Mouse (Mus musculus) brown adipose tissue, adult 24 weeks (tissue): Measurements from ENCODE around the gene Plekho1. TPM values are rescaled to one million over a fixed set of nuclear protein-coding genes. Genes with fewer than 3 reads are reported as not detected.

ENCODE experiments used
- H3K27ac ChIP-seq: fragments of 200-500 bp; replicated peaks from 2 replicates; pipeline ENCODE4 v1.5.1; 2012; ENCODE audit warnings: low read depth, mild to moderate bottlenecking, low read length
- H3K4me1 ChIP-seq: fragments of 200-500 bp; 2 replicates; pipeline ENCODE4 v1.6.1; 2012; ENCODE audit warnings: low read length, mixed read lengths; ENCODE audit not compliant: control insufficient read depth, insufficient read depth, insufficient read length
- H3K4me3 ChIP-seq: fragments of 200-500 bp; 2 replicates; pipeline ENCODE4 v1.5.1; 2012; ENCODE audit warnings: low read depth, mild to moderate bottlenecking, low read length, moderate library complexity; ENCODE audit not compliant: insufficient read depth
- polyA plus RNA-seq: library from polyadenylated mRNA; stranded (reverse); fragments of >200 nt; gene quantifications from 2 replicates; pipeline ENCODE4 v1.2.4, GENCODE M21; 2012; ENCODE audit not compliant: missing spikeins, insufficient read depth, insufficient read length

Plekho1 gene
- polyA plus RNA-seq, 1 experiment, result 8.8 TPM

DNA sequence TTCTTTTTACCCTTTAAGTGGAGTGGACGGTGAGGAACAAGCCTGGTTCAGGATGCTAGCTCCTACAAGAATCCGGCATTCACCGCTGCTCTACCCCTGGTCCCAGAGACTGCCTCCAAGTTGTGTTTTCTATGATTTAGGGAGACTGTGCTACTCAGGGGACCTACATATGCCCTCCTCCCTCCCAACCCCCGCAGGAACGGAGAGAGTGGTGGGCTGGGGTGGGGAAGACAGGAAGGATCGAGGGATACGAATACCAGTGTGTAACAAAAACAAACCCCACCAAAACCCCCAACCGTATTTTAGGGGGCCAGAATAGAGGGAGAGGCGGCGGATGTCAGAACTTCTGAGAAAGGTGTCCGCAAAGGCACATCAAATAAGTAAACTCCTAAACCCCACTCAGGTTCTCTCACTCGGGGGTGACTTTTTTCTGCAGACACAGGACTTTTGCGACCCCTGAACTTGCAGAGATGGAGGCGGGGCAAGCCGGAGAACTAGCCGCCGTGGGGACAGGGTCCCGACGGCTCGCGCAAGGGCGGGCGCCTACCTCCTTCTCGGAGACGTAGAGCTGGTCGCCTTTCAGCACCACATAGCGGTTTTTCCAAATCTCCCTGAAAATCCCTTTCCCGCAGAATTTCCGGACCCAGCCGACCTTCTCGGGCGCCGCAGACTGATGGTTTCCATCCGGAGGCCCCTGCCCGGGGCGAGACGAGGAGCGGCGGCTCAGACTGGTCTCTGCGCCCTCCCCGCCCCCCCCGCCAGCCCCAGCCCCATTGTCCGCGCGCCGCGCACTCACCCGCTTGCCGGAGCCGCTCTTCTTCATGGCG is 613 bp downstream of the Plekho1 start:
- H3K4me3 ChIP-seq, result peak overlapping the region; percentile 92
- H3K4me1 ChIP-seq, result peaks cover 4% of the 10 kb centered on the region
- peak overlapping the region; percentile 87 for H3K27ac ChIP-seq

GRCm38 (mm10) chr3:95994381-95994846 is 1.4 kb downstream of the Plekho1 start:
- Histone ChIP-seq H3K4me3 (peak overlapping the region; percentile 92), H3K27ac (peak overlapping the region; percentile 87), H3K4me1 (peaks cover 4% of the 10 kb centered on the region; the same call in 1 of the 2 replicates)

- H3K4me1 ChIP-seq, result peaks cover 4% of the 10 kb centered on the region; the same call in 1 of the 2 replicates
- H3K27ac ChIP-seq, result peak overlapping the region; percentile 87
- peak overlapping the region; percentile 92 for H3K4me3 ChIP-seq
Observed at GRCm38 (mm10) chr3:95993881-95994280, 1.9 kb downstream of the Plekho1 start.

- H3K27ac ChIP-seq, result peak overlapping the region; percentile 87
- H3K4me1 ChIP-seq, result peaks cover 4% of the 10 kb centered on the region; the same call in 1 of the 2 replicates
- H3K4me3 ChIP-seq, result peak overlapping the region; percentile 92
Observed at GRCm38 (mm10) chr3:95992990-95993603, 2.7 kb downstream of the Plekho1 start.

- H3K4me1 ChIP-seq, result peaks cover 8% of the 10 kb centered on the region; the same call in 1 of the 2 replicates
- H3K4me3 ChIP-seq, result no peak overlapping the region
- H3K27ac ChIP-seq, result peak overlapping the region; percentile 81
Observed at GRCm38 (mm10) chr3:95990413-95990941, 5.3 kb downstream of the Plekho1 start.

- no peak overlapping the region for H3K27ac ChIP-seq
- H3K4me3 ChIP-seq, result no peak overlapping the region
- H3K4me1 ChIP-seq, result peaks cover 8% of the 10 kb centered on the region; the same call in 1 of the 2 replicates
Observed at GRCm38 (mm10) chr3:95988969-95989368, 6.8 kb downstream of the Plekho1 start.

DNA sequence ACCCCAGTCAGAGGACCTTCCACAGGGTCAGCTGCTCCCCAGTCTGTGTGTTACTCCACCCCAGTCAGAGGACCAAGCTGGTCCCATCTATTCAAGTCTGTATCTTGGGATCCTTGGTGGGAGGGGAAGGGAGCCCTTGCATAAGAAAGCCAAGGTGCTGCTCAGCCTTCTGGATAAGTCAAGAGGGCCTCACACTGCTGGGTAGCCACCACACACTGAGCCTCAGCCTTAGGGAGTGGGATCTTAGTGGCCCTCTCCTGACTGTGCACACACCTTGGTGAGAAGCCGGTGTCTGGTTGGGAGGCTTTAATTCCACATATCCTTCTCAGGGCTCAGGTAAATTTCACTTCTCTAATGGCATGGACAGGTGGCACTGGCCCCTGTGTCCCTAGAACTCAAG is 7.7 kb downstream of the Plekho1 start:
- Histone ChIP-seq H3K27ac (peak overlapping the region; percentile 57; the same call in 1 of the 2 replicates), H3K4me3 (no peak overlapping the region), H3K4me1 (peaks cover 8% of the 10 kb centered on the region; the same call in 1 of the 2 replicates)

GRCm38 (mm10) chr3:95987386-95988110 is 8.3 kb downstream of the Plekho1 start:
- H3K4me3 ChIP-seq, result no peak overlapping the region
- H3K27ac ChIP-seq, result peak overlapping the region; percentile 63
- peaks cover 8% of the 10 kb centered on the region; the same call in 1 of the 2 replicates for H3K4me1 ChIP-seq

GRCm38 (mm10) chr3:95986984-95987383 is 8.8 kb downstream of the Plekho1 start:
- peak overlapping the region; percentile 63 for H3K27ac ChIP-seq

DNA sequence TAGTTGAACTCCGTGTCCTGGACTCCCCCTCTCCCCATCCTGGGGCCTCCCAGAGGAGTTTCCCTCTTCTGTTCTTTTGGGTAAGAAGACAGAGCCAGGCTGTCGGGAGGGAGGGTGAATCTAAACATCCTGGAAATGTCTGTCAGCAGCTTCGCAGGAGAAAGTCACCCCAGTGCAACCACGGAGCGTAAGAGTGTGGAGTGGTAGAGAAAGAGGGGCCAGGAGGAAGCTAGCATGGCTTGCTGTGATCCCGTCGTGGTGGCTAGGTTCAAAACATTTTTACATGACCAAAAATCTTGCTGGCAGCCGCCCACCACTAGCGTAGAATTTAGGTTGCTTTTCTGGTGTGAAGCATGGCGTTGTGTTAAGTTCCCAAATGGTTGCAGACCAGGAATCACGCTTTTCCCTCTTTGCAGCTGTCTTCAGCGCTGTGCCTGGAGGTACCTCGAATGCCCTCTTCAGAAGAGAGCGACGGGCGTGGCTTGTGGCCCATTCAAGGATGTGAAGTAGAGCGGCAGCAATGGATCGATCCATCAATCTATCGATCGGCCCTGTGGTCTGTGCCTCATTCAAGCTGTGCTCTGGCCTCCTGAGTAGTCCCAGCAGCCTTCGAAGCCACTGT is 9.7 kb downstream of the Plekho1 start:
- H3K4me1 ChIP-seq, result 0 out of 2 replicates have a peak, but pooled peaks cover 4% of the 10 kb centered on the region

More at GRCm38 (mm10) chr3:95986984-95987383, 8.8 kb downstream of the Plekho1 start:
- 0 out of 2 replicates have a peak, but pooled peaks cover 4% of the 10 kb centered on the region for H3K4me1 ChIP-seq
- H3K4me3 ChIP-seq, result no peak overlapping the region

GRCm38 (mm10) chr3:95985209-95986000 is 10.4 kb downstream of the Plekho1 start:
- H3K4me1 ChIP-seq, result 0 out of 2 replicates have a peak, but pooled peaks cover 4% of the 10 kb centered on the region
- H3K4me3 ChIP-seq, result peak overlapping the region; percentile 10
- peak overlapping the region; percentile 64 for H3K27ac ChIP-seq

More for the DNA sequence above, 9.7 kb downstream of the Plekho1 start:
- Histone ChIP-seq H3K4me3 (peak overlapping the region; percentile 37), H3K27ac (peak overlapping the region; percentile 64)

- 0 out of 2 replicates have a peak, but pooled peaks cover 4% of the 10 kb centered on the region for H3K4me1 ChIP-seq
Observed at GRCm38 (mm10) chr3:95982129-95982528, 13.7 kb downstream of the Plekho1 start.

GRCm38 (mm10) chr3:95980276-95980970 is 15.4 kb downstream of the Plekho1 start:
- Histone ChIP-seq H3K4me3 (no peak overlapping the region), H3K4me1 (no peaks in the 10 kb centered on the region), H3K27ac (no peak overlapping the region)

More at GRCm38 (mm10) chr3:95982129-95982528, 13.7 kb downstream of the Plekho1 start:
- Histone ChIP-seq H3K27ac (no peak overlapping the region), H3K4me3 (no peak overlapping the region)
